Mouse (Mus musculus) T-helper 2 cell (primary cell): Measurements from ENCODE around the gene Thap4.
"Not testable (repeated sequence)": the region's sequence is repeated elsewhere in the genome, so short reads cannot be mapped to it uniquely, and the experiment has no call there.

Source experiments
- in situ Hi-C: fragments of 300-600 bp; cut with MboI, MseI; formaldehyde crosslinking; loops from one replicate; pipeline ENCODE4 v1.15.1; 2025; ENCODE audit warnings: high pct_unique_total_duplicates

Thap4 gene

DNA sequence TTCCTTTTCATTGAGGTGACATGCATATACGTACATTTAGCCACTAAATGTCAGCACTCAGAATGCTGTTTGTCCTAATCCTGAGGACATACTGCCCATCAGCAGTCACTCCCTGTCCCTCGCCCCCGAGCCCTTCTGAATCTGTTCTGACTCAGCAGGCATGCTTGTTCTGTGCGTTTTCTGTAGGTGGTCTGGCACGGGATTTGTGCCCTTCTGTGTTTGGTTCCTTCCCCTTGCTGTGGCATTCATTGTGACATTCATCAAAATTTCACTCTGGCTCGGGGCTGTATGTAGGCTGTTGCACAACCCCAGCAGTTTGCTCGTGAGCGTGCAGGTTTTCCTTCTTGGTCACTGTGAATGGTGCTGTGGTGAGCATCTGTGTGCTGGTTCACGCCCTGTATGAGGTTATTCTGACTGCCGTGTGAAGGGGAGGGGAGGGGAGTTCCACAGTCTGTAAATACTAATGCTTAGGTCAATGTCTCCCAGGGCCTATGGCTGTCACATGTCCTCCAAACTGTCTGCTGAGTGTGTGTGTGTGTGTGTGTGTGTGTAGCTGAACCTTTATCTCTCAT, 62.8 kb downstream of the Thap4 start:
- in situ Hi-C loops, result no loop called here

DNA sequence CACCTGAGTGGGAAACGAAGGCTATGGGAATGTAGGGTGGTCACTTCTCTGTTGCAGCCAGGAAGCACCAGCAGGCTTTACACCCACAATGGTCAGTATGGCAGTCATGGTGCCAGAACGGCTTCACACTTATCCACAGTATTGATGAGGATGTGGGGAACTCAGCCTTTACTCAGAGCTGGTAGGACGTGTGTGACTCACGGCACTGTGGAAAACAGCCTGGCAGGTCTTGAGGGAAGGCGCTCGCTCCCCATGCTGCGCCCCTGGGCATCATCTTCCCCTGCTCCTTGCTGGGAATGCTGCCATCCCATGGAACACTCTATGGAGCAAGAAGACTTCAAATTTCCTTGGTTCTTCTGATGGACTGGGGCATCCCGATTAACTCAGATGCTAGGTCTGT, 63.6 kb downstream of the Thap4 start:
- in situ Hi-C loops, result no loop called here

DNA sequence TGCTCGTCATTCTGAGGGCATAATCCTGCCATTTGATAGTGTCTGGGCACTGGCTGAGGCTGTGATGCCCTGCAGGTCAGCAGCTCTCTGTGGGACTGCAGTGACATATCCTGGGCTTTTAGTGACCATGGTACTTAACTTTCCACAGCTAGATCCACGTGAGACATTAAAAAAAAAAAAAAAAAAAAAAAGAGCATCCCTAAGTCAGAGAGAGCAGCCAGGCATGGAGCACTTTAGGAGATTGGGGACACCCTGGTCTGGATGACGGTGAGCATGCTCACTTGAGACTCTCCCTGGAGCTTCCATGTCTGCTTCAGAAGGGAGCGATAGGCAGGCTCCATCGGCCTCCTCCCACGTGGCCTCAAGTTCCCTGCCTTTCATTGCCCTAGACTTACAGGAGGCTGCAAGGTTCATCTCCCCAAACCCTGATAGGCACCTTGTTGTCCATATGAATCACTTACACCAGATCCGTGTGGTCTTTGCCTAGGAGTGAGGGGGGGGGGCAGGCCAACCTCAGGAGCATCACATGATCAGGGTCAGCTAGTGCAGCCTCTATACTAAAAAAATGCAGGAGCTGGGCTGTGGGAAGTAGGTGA, 64.7 kb downstream of the Thap4 start:
- in situ Hi-C loops, result no loop called here

DNA sequence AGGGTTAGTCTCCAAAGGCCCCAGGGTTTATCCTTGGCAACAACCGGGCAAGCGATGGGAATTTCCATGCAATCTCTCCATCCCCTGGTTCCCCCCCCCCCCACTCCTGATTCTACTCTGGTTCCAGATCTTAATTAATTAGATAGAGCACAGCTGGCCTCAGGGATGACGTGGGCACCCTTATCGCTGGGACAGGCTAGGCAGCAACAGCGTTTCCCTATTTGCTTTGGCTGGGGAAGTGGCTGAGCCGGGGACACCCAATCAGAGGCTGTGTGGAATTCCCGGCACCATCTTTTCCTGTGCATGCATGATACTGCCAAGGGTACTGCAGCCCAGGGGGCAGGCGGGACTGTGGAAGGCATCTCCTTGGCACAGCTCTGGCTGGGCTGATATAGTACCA, 66.5 kb downstream of the Thap4 start:
- in situ Hi-C loops, result no loop called here

DNA sequence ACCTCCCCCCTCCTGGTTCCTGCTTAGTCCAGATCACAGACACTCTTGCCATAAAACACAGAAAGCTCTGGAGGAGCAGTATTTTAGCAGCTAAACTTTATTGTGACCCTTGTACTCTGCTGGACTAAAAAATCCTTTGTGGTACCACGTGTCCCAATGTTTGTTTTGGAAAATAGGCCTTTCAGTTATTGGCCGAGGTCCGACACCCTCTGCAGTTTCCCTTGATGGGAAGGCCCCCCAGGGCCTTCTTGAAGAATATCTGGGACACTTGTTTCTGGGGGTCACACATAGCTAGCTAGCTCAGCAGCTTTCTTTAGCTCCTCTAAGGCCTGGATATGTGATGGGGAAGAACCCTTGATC, 67.7 kb downstream of the Thap4 start:
- in situ Hi-C loops, result no loop called here

DNA sequence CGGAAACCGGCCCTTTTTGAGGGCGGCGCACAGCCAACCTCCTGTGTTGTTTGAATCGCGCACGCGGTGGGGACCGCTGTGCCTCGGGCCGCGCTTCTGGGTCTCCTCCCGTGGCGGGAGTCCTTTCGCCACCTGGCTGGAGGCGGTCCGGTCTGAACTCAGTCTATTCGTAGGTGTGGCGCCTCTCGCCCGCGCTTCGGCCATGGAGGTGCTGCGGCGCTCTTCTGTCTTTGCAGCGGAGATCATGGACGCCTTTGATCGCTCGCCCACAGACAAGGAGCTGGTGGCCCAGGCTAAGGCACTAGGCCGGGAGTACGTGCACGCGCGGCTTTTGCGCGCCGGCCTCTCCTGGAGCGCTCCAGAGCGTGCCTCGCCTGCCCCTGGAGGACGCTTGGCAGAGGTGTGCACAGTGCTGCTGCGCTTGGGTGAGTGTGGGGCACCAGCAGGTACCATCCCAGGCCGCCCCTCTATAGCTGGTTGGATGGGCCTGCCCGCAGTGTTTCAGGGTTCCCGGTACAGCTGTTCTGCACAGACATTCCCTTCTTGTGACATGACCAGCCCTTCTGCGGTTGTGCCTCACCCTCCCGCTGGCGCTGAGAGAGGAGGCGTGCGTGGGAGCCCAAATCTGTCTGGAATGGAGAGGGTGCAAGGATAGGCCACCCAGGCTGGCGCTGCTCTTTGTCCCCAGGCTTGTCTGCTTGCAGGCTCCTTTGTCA, 68.3 kb downstream of the Thap4 start:
- in situ Hi-C loops, result no loop called here

DNA sequence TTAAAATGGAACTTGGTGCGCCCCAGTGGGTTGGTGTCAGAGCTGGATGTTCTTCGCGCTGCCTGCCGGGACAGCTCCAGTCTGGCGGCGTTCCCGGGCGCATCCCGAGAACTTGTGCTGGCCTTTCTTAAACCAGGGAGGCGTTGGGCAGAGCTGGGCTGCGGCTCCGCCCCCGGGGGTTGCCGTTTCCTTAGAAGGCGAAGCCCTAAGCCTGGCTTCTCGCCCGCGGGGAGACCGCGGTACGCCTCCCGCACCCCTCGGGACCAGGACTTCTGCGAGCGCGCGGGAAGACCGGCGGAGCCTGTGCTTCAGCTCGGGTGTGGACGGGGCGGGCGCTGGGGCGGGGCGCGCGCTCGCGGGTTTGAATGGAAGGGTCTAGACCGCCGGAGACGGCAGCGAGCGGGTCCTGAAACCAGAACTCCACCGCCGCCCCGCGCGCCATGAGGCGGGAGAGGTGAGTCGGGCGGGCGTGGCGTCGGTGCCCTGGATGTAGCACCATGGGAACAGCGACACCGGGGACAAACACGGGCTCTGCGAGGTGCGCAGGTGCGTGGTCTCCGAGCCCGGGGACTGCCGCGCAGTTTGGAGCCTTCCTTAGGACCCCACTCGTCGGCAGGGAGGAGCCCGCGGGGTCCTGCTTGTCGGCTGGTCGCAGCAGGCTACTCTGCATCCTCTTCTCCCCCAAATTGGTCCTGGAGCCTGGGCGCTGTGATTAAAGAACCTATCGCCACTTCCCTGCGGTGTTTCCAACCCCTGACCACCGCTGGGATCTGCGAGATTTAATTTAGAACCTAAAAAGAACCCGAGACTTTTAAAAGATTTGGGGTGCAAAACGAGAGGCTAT, 69.0 kb downstream of the Thap4 start, which contains the start of gene Bok:
Gene Bok (plus strand): TSS at position 260 of the 844 bp plus-strand sequence.
- in situ Hi-C loops, result no loop called here

DNA sequence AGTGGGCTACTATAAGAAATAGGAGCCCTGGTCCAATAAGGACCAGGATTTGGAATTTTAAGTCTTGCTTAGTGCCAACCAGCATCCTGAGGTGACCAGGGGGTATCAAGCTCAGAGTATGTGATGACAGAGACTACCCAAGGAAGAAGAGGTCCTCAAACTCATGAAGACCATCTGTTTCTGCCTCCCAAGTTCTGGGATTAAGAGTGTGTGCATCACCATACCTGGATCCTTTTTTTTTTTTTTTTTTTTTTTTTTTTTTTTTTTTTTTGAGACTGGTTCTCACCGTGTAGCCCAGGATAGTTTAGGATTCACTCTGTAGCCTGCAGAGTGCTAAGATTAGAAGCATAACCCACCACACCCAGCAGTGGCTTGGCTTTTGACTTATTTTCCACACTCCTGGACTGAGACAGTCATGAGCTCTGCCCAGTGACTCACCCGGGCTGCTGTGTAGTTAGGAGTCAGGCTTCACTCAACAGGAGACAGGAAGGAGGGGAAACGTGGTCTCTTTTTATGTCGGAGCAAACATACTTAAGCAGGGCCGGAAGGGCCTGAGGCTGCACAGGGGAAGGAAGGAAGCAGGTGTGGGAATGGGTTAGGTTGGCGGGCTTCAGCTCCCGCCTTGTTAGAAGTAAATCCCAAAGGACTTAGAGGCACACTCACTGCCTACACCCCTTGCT, 74.6 kb downstream of the Thap4 start:
- in situ Hi-C loops, result no loop called here

DNA sequence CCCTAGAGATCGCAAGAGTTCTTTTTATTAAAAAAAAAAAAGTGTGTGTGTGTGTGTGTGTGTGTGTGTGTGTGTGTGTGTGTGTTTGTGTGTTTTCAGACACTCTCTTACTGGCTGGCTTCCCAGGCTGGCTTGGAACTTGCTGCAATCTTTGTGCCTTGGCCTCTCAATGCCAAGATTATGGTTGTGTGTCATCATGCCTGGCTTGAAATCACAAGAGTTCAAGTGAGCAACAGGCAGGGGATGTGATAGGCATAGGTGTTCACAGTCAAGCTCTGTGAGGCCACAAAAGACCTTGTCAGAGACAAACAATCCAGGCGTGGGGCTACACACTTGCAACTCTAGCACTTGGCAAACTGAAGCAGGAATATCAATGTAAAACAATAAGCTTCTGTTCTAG, 76.3 kb downstream of the Thap4 start:
- in situ Hi-C loops, result no loop called here

DNA sequence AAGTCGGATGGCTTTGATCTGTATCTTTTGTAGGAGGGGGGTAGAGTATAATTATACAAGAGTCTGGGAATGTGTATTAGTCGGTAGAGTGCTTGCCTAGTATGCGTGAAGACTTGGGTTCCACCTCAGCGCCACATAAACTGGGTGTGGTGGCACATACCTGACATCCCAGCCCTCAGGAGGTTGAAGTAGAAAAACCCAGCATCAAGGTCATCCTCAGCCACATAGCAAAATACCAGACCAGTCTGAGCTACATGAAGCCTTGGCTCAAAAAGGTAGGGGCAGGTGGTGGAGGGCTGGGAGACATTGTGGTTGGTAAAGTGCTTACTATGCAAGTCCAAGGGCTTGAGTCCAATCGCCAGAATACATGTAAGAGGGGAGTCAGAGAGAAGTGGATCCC, 82.0 kb downstream of the Thap4 start:
- in situ Hi-C loops, result no loop called here

DNA sequence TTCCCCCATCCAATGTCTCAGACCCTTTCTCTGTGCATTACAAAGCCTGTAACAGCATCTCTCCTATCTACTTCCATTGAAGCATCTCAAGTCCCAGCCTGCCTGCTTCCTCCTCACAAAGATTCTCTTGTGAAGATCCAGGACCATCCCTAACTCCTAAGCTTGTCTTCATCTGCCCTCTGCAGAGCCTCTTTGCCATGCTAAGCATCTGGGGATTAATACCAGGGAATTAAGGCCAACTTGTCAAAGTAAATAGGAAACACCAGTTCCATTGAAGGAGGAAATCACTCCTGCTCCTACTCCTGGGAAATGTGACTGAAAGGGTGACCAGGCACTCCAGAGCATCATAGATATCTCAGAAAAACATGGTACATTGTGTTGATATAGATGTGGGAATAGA, 84.7 kb downstream of the Thap4 start:
- in situ Hi-C loops, result no loop called here

DNA sequence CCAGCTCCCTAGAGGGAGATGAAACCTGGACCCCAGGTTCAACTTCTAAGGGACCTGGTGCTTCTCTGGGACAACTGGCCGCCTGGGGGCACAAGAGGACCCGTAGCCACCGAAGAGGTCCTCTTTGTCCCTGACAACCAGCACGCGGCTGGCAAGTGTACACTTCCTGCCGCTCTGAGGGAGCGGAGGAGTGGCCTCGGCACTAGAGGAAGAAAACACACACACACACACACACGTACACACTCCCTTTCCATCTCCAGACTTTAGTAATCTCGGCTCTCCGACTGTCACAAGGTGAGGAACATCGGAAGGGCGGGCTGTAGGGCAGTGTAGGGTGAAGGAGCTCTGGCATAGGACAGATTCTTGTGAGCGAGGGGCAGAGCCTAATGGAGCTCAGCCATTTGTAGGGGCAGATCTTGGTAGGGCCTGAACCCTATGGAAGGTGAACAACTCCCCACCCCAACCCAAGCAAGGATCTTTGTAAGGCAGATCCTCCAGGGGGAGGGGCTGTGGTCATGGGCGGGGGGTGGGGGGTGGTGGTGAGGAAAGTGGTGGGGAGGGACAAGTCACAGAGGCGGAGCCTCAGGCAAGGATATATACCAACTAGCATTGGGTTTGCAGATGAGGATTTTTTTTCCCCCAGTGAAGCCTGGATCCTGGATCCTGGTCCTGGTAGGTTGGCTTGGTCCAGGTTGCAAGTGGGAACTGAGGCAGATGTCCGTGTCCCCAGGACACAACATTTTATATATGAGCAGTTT, 85.7 kb downstream of the Thap4 start:
- in situ Hi-C loops, result no loop called here

DNA sequence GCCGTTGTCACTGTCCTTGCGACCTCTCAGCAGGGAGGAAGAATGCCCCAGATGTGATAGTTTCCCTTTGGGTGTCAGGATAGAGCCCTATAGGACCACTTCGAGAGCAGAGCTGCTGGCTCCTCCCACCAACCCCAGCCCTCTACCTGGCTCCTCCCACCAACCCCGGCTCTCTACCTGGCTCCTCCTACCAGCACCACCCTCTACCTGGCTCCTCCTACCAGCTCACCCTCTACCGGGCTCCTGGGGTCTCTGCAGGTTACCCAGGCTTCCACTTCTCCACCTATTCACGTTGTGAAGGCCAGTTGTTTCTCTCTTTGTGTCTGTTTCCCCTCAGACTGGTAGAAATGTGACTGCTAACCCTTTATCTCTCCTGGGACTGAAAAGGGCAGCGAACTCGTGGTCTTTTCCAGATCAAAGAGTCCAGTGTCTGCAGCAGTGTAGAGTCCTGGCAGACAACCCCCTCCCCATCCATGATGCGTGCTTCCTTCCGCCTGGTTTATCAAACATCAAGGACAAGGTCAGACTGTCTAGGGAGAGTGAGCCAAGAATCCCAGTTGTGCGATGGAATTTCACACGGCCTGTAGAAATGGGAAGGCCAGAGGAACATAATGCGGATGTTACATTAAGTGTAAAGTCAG, 86.8 kb downstream of the Thap4 start:
- in situ Hi-C loops, result no loop called here

DNA sequence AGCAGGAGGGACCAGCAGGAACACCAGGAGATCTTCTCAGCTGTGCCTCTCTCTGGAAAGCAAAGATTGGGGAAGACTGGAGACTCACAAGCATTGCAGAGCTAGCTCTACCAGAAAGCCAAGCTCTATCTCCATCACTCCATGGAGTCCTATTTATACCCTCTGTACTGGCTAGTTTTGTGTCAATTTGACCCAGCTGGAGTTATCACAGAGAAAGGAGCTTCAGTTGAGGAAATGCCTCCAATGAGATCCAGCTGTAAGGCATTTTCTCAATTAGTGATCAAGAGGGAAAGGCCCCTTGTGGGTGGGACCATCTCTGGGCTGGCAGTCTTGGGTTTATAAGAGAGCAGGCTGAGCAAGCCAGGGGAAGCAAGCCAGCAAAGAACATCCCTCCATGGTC, 96.1 kb downstream of the Thap4 start, which contains the start of gene Stk25:
Gene Stk25 (minus strand): TSS at position 101 of the 400 bp plus-strand sequence.
- in situ Hi-C loops, result not testable (repeated sequence)

DNA sequence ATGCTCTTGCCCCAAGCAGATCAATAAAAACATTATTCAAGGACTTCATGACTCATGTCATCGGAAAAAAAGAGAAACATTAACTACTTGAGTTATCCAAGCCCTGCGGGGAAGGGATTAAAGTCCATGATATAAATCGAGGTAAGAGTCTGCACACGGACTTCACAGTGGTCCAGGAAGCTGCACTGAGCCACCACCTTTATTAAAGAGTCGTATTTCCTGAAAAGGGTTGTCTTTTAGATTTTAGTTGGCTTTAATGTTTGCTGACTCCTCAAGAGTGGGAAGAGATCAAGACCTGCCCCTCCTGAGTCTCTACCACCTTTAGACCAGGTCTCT, 97.7 kb downstream of the Thap4 start:
- in situ Hi-C loops, result no loop called here

DNA sequence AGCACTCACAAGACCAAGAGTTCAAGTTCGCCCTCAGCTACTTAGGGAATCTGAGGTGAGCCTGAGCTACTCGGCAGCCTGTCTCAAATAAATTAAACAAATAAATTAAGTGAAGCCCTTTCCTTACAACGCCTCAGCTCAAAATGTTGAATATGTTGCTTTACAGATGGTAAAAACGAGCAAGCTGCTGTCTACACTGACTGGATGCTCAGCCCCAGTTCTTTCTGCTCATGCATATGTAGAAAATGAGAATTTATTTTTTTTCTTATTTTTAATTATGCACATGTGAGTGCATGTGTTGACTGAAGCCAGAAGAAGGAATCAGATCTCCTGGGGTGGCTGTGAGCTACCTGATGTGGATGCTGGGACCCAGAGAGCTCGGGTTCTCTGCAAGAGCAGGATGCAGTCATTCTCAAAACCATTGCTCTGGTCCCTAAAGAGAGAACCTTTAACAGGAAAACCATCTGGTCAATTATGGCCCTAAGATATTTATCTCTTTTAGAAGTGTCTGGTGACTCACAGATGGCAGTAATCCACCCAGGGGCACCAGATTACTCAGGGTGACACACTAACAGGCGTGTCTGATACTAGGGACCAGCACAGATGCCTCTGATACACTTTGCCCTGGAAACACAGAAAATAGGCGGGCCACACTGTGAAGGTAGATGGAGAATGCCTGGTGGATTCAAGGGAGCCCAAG, 98.2 kb downstream of the Thap4 start:
- in situ Hi-C loops, result no loop called here

DNA sequence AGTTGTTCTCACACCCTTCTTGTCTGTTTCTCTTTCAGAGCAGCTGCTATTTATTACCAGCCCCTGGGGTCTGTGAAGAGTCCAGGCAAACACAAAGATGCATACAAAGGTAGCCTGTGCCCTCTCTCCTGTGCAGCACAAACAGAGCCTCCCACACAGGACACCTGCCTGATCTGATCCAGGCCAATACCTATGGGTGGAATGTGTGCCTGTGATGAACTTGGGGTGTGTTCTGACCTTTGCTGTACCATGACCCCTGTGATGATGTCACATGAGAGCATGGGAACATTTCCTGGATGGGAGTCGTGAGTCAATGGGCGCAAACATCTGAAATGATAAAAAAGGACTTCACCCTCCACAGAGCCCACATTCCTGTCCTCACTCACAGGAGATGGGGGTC, 99.9 kb downstream of the Thap4 start:
- in situ Hi-C loops, result no loop called here

DNA sequence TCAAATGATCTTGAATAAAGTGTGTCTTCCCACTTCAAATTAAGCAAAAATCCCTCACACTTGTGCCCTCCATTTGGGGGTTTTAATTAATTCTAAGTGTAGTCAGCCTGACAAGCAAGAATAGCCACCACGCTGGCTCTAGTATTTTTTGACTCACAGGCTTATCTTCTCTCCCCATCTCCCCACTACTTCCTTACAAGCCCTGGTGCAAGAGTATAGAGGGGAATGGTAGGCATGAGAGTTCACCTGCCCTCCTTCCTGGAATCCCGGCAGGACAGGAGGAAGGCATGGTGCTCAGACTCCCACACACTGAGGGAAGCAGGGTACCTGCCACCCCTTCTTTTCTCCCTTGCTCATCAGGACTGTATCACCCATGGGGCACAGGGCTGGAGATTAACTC, 100.4 kb downstream of the Thap4 start:
- in situ Hi-C loops, result no loop called here
